Mouse (Mus musculus) heart, postnatal 0 days (tissue): ENCODE data around the gene Olfr597. TPM values are rescaled to one million over a fixed set of nuclear protein-coding genes. Genes with fewer than 3 reads are reported as not detected.
"Not testable (repeated sequence)": the region's sequence is repeated elsewhere in the genome, so short reads cannot be mapped to it uniquely, and the experiment has no call there.

Experiments
- ATAC-seq: fragments of 200-750 bp; cut with Nextera tagmentation; 2 replicates; pipeline ENCODE4 v1.8.0; 2017; ENCODE audit warnings: low read depth, moderate number of reproducible peaks, moderate library complexity; ENCODE audit not compliant: insufficient read depth
- DNase-seq: peaks from one replicate; pipeline ENCODE4 v3.0.0-alpha.2; 2016; ENCODE audit warnings: low spot score
- H3K27ac ChIP-seq: fragments of 300-500 bp; sonication (generic); 2 replicates; pipeline ENCODE4 v1.5.1; 2014; ENCODE audit warnings: low read depth, mild to moderate bottlenecking
- H3K27me3 ChIP-seq: fragments of 300-500 bp; sonication (generic); 2 replicates; pipeline ENCODE4 v1.6.1; 2014; ENCODE audit warnings: low read length, mixed read lengths; ENCODE audit not compliant: control insufficient read depth, insufficient read depth
- H3K36me3 ChIP-seq: fragments of 300-500 bp; sonication (generic); replicated peaks from 2 replicates; pipeline ENCODE4 v1.6.1; 2014; ENCODE audit warnings: low read length, mixed read lengths; ENCODE audit not compliant: control insufficient read depth, insufficient read depth
- H3K4me1 ChIP-seq: fragments of 300-500 bp; sonication (generic); 2 replicates; pipeline ENCODE4 v1.6.1; 2014; ENCODE audit warnings: antibody characterized with exemption; ENCODE audit not compliant: control insufficient read depth, insufficient read depth
- H3K4me2 ChIP-seq: fragments of 300-500 bp; sonication (generic); 2 replicates; pipeline ENCODE4 v1.6.1; 2014; ENCODE audit warnings: low read depth, mild to moderate bottlenecking, low read length, moderate library complexity
- H3K4me3 ChIP-seq: fragments of 300-500 bp; sonication (generic); 2 replicates; pipeline ENCODE4 v1.5.1; 2014; ENCODE audit warnings: low read depth, low read length
- H3K9ac ChIP-seq: fragments of 300-500 bp; sonication (generic); replicated peaks from 2 replicates; pipeline ENCODE4 v1.6.1; 2014; ENCODE audit warnings: low read depth, low read length, mixed read lengths
- H3K9me3 ChIP-seq: fragments of 300-500 bp; sonication (generic); replicated peaks from 2 replicates; pipeline ENCODE4 v1.6.1; 2016; ENCODE audit warnings: low read length; ENCODE audit not compliant: control insufficient read depth
- CTCF ChIP-seq: IDR thresholded peaks from 2 replicates; pipeline ENCODE4 v1.5.1; 2016; ENCODE audit warnings: antibody characterized with exemption, control low read depth, low read depth
- EP300 ChIP-seq: IDR thresholded peaks from 2 replicates; pipeline ENCODE4 v1.6.1; 2016; ENCODE audit warnings: antibody characterized with exemption, low read depth
- WGBS: fragments of 180-500 bp; shearing (Covaris S2); extraction: QIAGEN DNeasy Blood & Tissue Kit; methylation state at CpG from one replicate; pipeline ENCODE4 v1.1.7; 2014; 5-methylcytosine and 5-hydroxymethylcytosine counted together
- microRNA-seq: library from miRNA; unstranded; fragments of <30 nt; microRNA quantifications from one replicate; pipeline ENCODE4, GENCODE M21; 2016
- polyA plus RNA-seq: library from polyadenylated mRNA; unstranded; fragments of >200 nt; fragmentation: Nextera tagmentation; extraction: Ambion mirVana; gene quantifications from 2 replicates; pipeline ENCODE4 v1.2.1, GENCODE M21; 2015
- total RNA-seq: library from RNA; depleted of rRNA; stranded (reverse); fragments of >200 nt; gene quantifications from 2 replicates; pipeline ENCODE4 v1.2.3, GENCODE M21; 2014; ENCODE audit warnings: low replicate concordance; rRNA removed

The Olfr597 gene
- not detected in 2 replicates for total RNA-seq
- polyA plus RNA-seq: not detected in 2 replicates

GRCm38 (mm10) chr7:103316015-103316414 is at the start of gene Olfr597:
Olfr597 (plus strand) TSS chr7:103316315.
- DNase-seq, H3K4me2 ChIP-seq, H3K27me3 ChIP-seq: not testable (repeated sequence)

DNA sequence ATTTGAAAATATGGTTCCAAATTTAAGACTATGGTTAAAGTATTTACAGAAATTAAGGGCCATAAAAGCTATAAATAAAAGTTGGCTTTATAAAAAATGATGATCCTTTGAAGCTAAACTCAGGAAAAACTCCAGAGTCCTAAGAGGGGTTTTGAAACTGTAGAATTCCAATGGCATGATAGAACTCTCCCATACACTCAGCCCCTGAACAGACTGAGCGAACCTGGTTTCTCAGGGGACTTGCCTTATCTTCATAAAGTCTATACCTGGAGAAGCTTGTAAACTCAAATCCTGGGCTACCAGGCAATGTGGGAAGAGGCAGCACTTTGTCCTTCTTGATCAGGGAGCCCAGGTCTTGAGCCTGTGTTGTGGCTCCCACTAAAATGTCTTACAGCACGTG is 10.8 kb upstream of the Olfr597 start, which contains the start of gene Olfr596:
Gene Olfr596, plus strand, starts transcription at position 301 of the 400 bp plus-strand sequence.
- H3K27me3 ChIP-seq, H3K27ac ChIP-seq, H3K9me3 ChIP-seq, H3K4me3 ChIP-seq, H3K36me3 ChIP-seq, H3K4me2 ChIP-seq, ATAC-seq, H3K4me1 ChIP-seq, H3K9ac ChIP-seq, DNase-seq: not testable (repeated sequence)
- WGBS: 70% methylated on average over 2 of the region's 2 CpGs

More at GRCm38 (mm10) chr7:103316015-103316414, at the start of gene Olfr597:
- H3K4me1 ChIP-seq, H3K4me3 ChIP-seq, H3K36me3 ChIP-seq, H3K9ac ChIP-seq, ATAC-seq, H3K9me3 ChIP-seq, H3K27ac ChIP-seq: not testable (repeated sequence)
- WGBS: 70% methylated on average over 2 of the region's 2 CpGs

DNA sequence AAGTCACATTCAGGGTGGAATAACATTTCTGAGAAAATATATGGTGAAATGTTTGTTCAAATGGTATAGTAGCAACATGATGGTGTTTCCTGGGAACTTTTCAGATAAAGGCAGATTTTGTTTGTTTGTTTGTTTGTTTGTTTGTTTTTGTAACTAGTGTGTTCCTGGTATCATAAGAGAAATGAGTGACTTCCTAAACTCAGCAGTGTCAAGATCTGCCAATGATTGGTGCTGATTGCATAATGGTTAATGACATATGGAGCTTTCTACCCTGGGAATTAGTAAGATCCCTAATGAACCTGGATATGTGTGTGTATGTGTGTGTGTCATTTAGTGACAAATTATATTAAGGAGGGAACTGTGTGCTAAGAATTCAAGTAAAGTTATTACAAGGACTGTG is 7.2 kb downstream of the Olfr597 start, which contains the start of gene Olfr598:
Gene Olfr598, plus strand, starts transcription at position 301 of the 400 bp plus-strand sequence.
- no peaks in the 10 kb centered on the region for H3K9me3 ChIP-seq
- H3K4me2 ChIP-seq: no peak within 1 kb of the TSS
- no peaks in the 10 kb centered on the region for H3K4me1 ChIP-seq
- no peaks in the 10 kb centered on the region for H3K27me3 ChIP-seq
- no peaks in the 10 kb centered on the region for H3K36me3 ChIP-seq
- no peak within 1 kb of the TSS for H3K4me3 ChIP-seq
- ATAC-seq (no peak), DNase-seq (no peak)
- no peak for TF ChIP-seq EP300
- TF ChIP-seq CTCF: no peak
- no peak within 1 kb of the TSS for H3K27ac ChIP-seq
- no peak within 1 kb of the TSS for H3K9ac ChIP-seq

DNA sequence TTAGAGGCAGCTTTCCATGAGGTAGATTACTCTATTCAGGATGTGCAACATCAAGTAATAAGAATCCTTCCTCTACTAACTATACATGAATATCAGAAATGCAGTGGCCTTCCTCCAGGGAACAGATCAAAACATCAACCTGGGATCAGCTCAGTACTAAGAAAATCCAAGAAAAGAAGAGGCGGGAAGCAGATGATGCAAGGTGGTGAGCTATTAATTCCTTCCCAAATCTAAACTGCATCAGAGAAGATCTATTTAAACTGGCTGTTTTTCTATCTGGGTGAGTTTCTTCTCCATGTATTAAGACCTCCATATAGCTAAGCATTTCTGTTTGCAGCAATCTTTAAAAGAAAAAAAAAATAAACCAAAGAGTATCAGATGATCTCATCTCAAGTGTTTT is 19.5 kb downstream of the Olfr597 start, which contains the start of gene Olfr599:
Gene Olfr599, plus strand, starts transcription at position 301 of the 400 bp plus-strand sequence.
- Histone ChIP-seq H3K27me3 (no peaks in the 10 kb centered on the region), H3K9ac (no peak within 1 kb of the TSS), H3K9me3 (no peaks in the 10 kb centered on the region), H3K36me3 (no peaks in the 10 kb centered on the region), H3K27ac (no peak within 1 kb of the TSS), H3K4me1 (no peaks in the 10 kb centered on the region), H3K4me2 (no peak within 1 kb of the TSS), H3K4me3 (no peak within 1 kb of the TSS)
- TF ChIP-seq CTCF: no peak
- TF ChIP-seq EP300: no peak
- WGBS: 93% methylated on average over 1 of the region's 1 CpGs
- DNase-seq: no peak
- no peak for ATAC-seq

GRCm38 (mm10) chr7:103349569-103349968 is 33.5 kb downstream of the Olfr597 start, which contains the start of gene Olfr600:
Olfr600 (minus strand) TSS chr7:103349669.
- no peak for TF ChIP-seq EP300
- no peak for TF ChIP-seq CTCF
- no peaks in the 10 kb centered on the region for H3K27me3 ChIP-seq
- no peak within 1 kb of the TSS for H3K9ac ChIP-seq
- H3K9me3 ChIP-seq: no peaks in the 10 kb centered on the region
- no peaks in the 10 kb centered on the region for H3K4me1 ChIP-seq
- no peaks in the 10 kb centered on the region for H3K36me3 ChIP-seq
- DNase-seq (no peak), ATAC-seq (no peak)
- no peak within 1 kb of the TSS for H3K4me3 ChIP-seq
- no peak within 1 kb of the TSS for H3K27ac ChIP-seq
- no peak within 1 kb of the TSS for H3K4me2 ChIP-seq

DNA sequence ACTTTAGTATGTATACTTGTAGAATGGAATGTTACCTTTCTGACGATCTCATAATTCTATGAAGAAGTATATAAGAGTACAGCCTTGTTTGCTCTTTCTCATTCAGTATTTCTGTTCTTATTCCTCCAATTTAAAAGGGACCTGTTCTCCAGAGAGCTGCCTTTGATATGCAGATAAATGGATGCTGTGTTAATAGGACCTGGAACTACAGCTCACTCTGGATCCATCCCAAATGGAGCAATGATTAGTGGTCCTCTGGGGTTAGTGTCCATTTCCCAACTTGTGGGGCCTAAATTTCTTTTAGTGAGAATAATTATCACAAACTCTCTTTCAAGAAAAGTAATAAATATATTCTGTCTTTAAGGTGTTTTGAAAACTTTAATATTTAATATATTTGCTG is 46.4 kb downstream of the Olfr597 start, which contains the start of gene Olfr601:
Gene Olfr601, minus strand, starts transcription at position 101 of the 400 bp plus-strand sequence.
- no peak within 1 kb of the TSS for H3K27ac ChIP-seq
- H3K36me3 ChIP-seq: no peaks in the 10 kb centered on the region
- H3K9me3 ChIP-seq: no peaks in the 10 kb centered on the region
- no peak for TF ChIP-seq CTCF
- no peak for TF ChIP-seq EP300
- no peak within 1 kb of the TSS for H3K4me2 ChIP-seq
- no peak for DNase-seq
- H3K4me1 ChIP-seq: no peaks in the 10 kb centered on the region
- no peak within 1 kb of the TSS for H3K4me3 ChIP-seq
- H3K9ac ChIP-seq: no peak within 1 kb of the TSS
- ATAC-seq: no peak
- WGBS: 93% methylated on average over 1 of the region's 1 CpGs
- H3K27me3 ChIP-seq: no peaks in the 10 kb centered on the region

Small RNA genes within 50 kb of the gene (microRNA-seq; reads per million reads assigned to microRNA genes)
- gene Gm23550: not detected

Other genes starting within 250 kb of the Olfr597 start
- not detected in 2 replicates for gene Olfr584, start 234.4 kb upstream of the Olfr597 start, total RNA-seq
- not detected in 2 replicates for gene Olfr584, start 234.4 kb upstream of the Olfr597 start, polyA plus RNA-seq
- not detected in 2 replicates for gene Olfr585, start 218.6 kb upstream of the Olfr597 start, total RNA-seq
- not detected in 2 replicates for gene Olfr585, start 218.6 kb upstream of the Olfr597 start, polyA plus RNA-seq
- not detected in 2 replicates for gene Olfr586, start 190.7 kb upstream of the Olfr597 start, total RNA-seq
- gene Olfr586, start 190.7 kb upstream of the Olfr597 start, polyA plus RNA-seq: not detected in 2 replicates
- not detected in 2 replicates for gene Olfr588-ps1, start 175.4 kb upstream of the Olfr597 start, total RNA-seq
- not detected in 2 replicates for gene Olfr588-ps1, start 175.4 kb upstream of the Olfr597 start, polyA plus RNA-seq
- not detected in 2 replicates for gene Olfr589, start 160.0 kb upstream of the Olfr597 start, total RNA-seq
- not detected in 2 replicates for gene Olfr589, start 160.0 kb upstream of the Olfr597 start, polyA plus RNA-seq
- not detected in 2 replicates for gene Olfr591, start 138.0 kb upstream of the Olfr597 start, total RNA-seq
- gene Olfr591, start 138.0 kb upstream of the Olfr597 start, polyA plus RNA-seq: not detected in 2 replicates
- gene Olfr592, start 131.5 kb upstream of the Olfr597 start, total RNA-seq: not detected in 2 replicates
- not detected in 2 replicates for gene Olfr592, start 131.5 kb upstream of the Olfr597 start, polyA plus RNA-seq
- gene Olfr593, start 104.5 kb upstream of the Olfr597 start, total RNA-seq: not detected in 2 replicates
- gene Olfr593, start 104.5 kb upstream of the Olfr597 start, polyA plus RNA-seq: not detected in 2 replicates
- not detected in 2 replicates for gene Olfr594, start 99.3 kb upstream of the Olfr597 start, total RNA-seq
- gene Olfr594, start 99.3 kb upstream of the Olfr597 start, polyA plus RNA-seq: not detected in 2 replicates
- gene Usp17ld, start 63.8 kb upstream of the Olfr597 start, total RNA-seq: not detected in 2 replicates
- not detected in 2 replicates for gene Usp17ld, start 63.8 kb upstream of the Olfr597 start, polyA plus RNA-seq
- gene Olfr596, start 10.7 kb upstream of the Olfr597 start, total RNA-seq: not detected in 2 replicates
- not detected in 2 replicates for gene Olfr596, start 10.7 kb upstream of the Olfr597 start, polyA plus RNA-seq
- not detected in 2 replicates for gene Olfr598, start 7.3 kb downstream of the Olfr597 start, total RNA-seq
- not detected in 2 replicates for gene Olfr598, start 7.3 kb downstream of the Olfr597 start, polyA plus RNA-seq
- not detected in 2 replicates for gene Olfr599, start 19.6 kb downstream of the Olfr597 start, total RNA-seq
- not detected in 2 replicates for gene Olfr599, start 19.6 kb downstream of the Olfr597 start, polyA plus RNA-seq
- gene Olfr600, start 33.4 kb downstream of the Olfr597 start, total RNA-seq: not detected in 2 replicates
- gene Olfr600, start 33.4 kb downstream of the Olfr597 start, polyA plus RNA-seq: not detected in 2 replicates
- gene Olfr601, start 46.3 kb downstream of the Olfr597 start, total RNA-seq: not detected in 2 replicates
- not detected in 2 replicates for gene Olfr601, start 46.3 kb downstream of the Olfr597 start, polyA plus RNA-seq
- gene Olfr603, start 69.9 kb downstream of the Olfr597 start, total RNA-seq: not detected in 2 replicates
- not detected in 2 replicates for gene Olfr603, start 69.9 kb downstream of the Olfr597 start, polyA plus RNA-seq
- gene Usp17lc, start 98.8 kb downstream of the Olfr597 start, total RNA-seq: not detected in 2 replicates
- gene Usp17lc, start 98.8 kb downstream of the Olfr597 start, polyA plus RNA-seq: 0.12 and 0.19 TPM in 2 replicates
- not detected in 2 replicates for gene Olfr605, start 129.1 kb downstream of the Olfr597 start, total RNA-seq
- gene Olfr605, start 129.1 kb downstream of the Olfr597 start, polyA plus RNA-seq: not detected in 2 replicates
- not detected in 2 replicates for gene Olfr606, start 132.7 kb downstream of the Olfr597 start, total RNA-seq
- not detected in 2 replicates for gene Olfr606, start 132.7 kb downstream of the Olfr597 start, polyA plus RNA-seq
- gene Olfr607, start 147.8 kb downstream of the Olfr597 start, total RNA-seq: not detected in 2 replicates
- 0.55 and 0.91 TPM in 2 replicates for gene Olfr607, start 147.8 kb downstream of the Olfr597 start, polyA plus RNA-seq
- 9.8 TPM in 2 replicates for gene Olfr608, start 153.6 kb downstream of the Olfr597 start, total RNA-seq
- gene Olfr608, start 153.6 kb downstream of the Olfr597 start, polyA plus RNA-seq: 1.1 and 1.3 TPM in 2 replicates
- not detected in 2 replicates for gene Olfr609, start 181.7 kb downstream of the Olfr597 start, total RNA-seq
- gene Olfr609, start 181.7 kb downstream of the Olfr597 start, polyA plus RNA-seq: 0.04 TPM in 2 replicates
- not detected in 2 replicates for gene Olfr610, start 195.8 kb downstream of the Olfr597 start, total RNA-seq
- not detected in 2 replicates for gene Olfr610, start 195.8 kb downstream of the Olfr597 start, polyA plus RNA-seq
- gene Olfr611, start 204.5 kb downstream of the Olfr597 start, total RNA-seq: not detected in 2 replicates
- not detected in 2 replicates for gene Olfr611, start 204.5 kb downstream of the Olfr597 start, polyA plus RNA-seq
- not detected in 2 replicates for gene Olfr612, start 226.4 kb downstream of the Olfr597 start, total RNA-seq
- not detected in 2 replicates for gene Olfr612, start 226.4 kb downstream of the Olfr597 start, polyA plus RNA-seq
- gene Olfr613, start 231.8 kb downstream of the Olfr597 start, total RNA-seq: not detected in 2 replicates
- not detected in 2 replicates for gene Olfr613, start 231.8 kb downstream of the Olfr597 start, polyA plus RNA-seq
- not detected in 2 replicates for gene Olfr615, start 239.8 kb downstream of the Olfr597 start, total RNA-seq
- gene Olfr615, start 239.8 kb downstream of the Olfr597 start, polyA plus RNA-seq: not detected in 2 replicates